Mouse (Mus musculus): ENCODE measurements around the gene Mfge8.

GRCm38 (mm10) chr7:79130843-79131444 lies 17.9 kb downstream of the Mfge8 start, which contains the start of gene Hapln3:
- TF ChIP-seq CTCF (IDR thresholded peaks at IDR 0.05; ENCODE audit: insufficient read depth, low read depth, low read length) (no peak), POLR2A (IDR thresholded peaks at IDR 0.05; ENCODE audit: insufficient read depth, low read depth, low read length) (no peak)

All from olfactory bulb, adult 2 months (tissue).